Mouse (Mus musculus) liver, embryonic 14.5 days (tissue): ENCODE data around the gene Mgl2. TPM values are rescaled to one million over a fixed set of nuclear protein-coding genes. Genes with fewer than 3 reads are reported as not detected.
A peak's percentile ranks its signal among the peaks of the same experiment; 100 is the strongest.

Experiments
- ATAC-seq: fragments of 200-750 bp; cut with Nextera tagmentation; 2 replicates; pipeline ENCODE4 v1.8.0; 2017; ENCODE audit warnings: moderate number of reproducible peaks, mild to moderate bottlenecking, moderate library complexity; ENCODE audit not compliant: insufficient read depth
- DNase-seq, 3 experiments: peaks; one replicate each; pipeline ENCODE4 v3.0.0-alpha.2; 2012 to 2013; ENCODE audit warnings: low read depth in 3 of 3, low spot score in 3 of 3
- H3K27ac ChIP-seq: fragments of 300-500 bp; sonication (generic); 2 replicates; pipeline ENCODE4 v1.5.1; 2014; ENCODE audit warnings: moderate library complexity, mild to moderate bottlenecking, control low read depth, inconsistent platforms
- H3K27me3 ChIP-seq: fragments of 300-500 bp; sonication (generic); 2 replicates; pipeline ENCODE4 v1.6.1; 2014; ENCODE audit warnings: mild to moderate bottlenecking, low read length, moderate library complexity; ENCODE audit not compliant: control insufficient read depth, insufficient read depth
- H3K36me3 ChIP-seq: fragments of 300-500 bp; sonication (generic); replicated peaks from 2 replicates; pipeline ENCODE4 v1.6.1; 2014; ENCODE audit warnings: low read depth; ENCODE audit not compliant: control insufficient read depth, insufficient read depth
- H3K4me1 ChIP-seq, 2 experiments: fragments of 200-500 bp in 1 of 2; fragments of 300-500 bp in 1 of 2; sonication (generic) in 1 of 2; replicated peaks; 2 replicates each; pipeline ENCODE4 v1.6.1; 2012 to 2014; ENCODE audit warnings: antibody characterized with exemption in 1 of 2, inconsistent platforms in 1 of 2, low read length in 1 of 2; ENCODE audit not compliant: control insufficient read depth in 2 of 2, insufficient read depth in 2 of 2
- H3K4me2 ChIP-seq: fragments of 300-500 bp; sonication (generic); 2 replicates; pipeline ENCODE4 v1.6.1; 2014; ENCODE audit warnings: low read depth, mild to moderate bottlenecking, control low read depth, moderate library complexity
- H3K4me3 ChIP-seq, 2 experiments: fragments of 200-500 bp in 1 of 2; fragments of 300-500 bp in 1 of 2; sonication (generic) in 1 of 2; 2 replicates each; pipeline ENCODE4 v1.5.1; 2012 to 2014; ENCODE audit warnings: low read depth in 2 of 2, low read length in 2 of 2, mild to moderate bottlenecking in 2 of 2, control low read depth in 1 of 2, inconsistent platforms in 1 of 2, moderate library complexity in 1 of 2; ENCODE audit not compliant: insufficient read depth in 1 of 2
- H3K9ac ChIP-seq: fragments of 300-500 bp; sonication (generic); replicated peaks from 2 replicates; pipeline ENCODE4 v1.6.1; 2014; ENCODE audit warnings: mild to moderate bottlenecking, control low read depth, moderate library complexity
- H3K9me3 ChIP-seq: fragments of 300-500 bp; sonication (generic); 2 replicates; pipeline ENCODE4 v1.6.1; 2016; ENCODE audit warnings: low read length, mixed read lengths; ENCODE audit not compliant: control insufficient read depth
- CTCF ChIP-seq: IDR thresholded peaks from 2 replicates; pipeline ENCODE4 v1.5.1; 2016; ENCODE audit warnings: antibody characterized with exemption, low read depth, control low read depth
- EP300 ChIP-seq: IDR thresholded peaks from 2 replicates; pipeline ENCODE4 v1.6.1; 2016; ENCODE audit warnings: antibody characterized with exemption, low read depth
- WGBS: fragments of 180-500 bp; shearing (Covaris S2); extraction: QIAGEN DNeasy Blood & Tissue Kit; methylation state at CpG from one replicate; pipeline ENCODE4 v1.1.7; 2014; ENCODE audit not compliant: insufficient replicate concordance; 5-methylcytosine and 5-hydroxymethylcytosine counted together
- polyA plus RNA-seq, 2 experiments: library from polyadenylated mRNA; depleted of rRNA in 1 of 2; stranded (reverse) in 1 of 2; unstranded in 1 of 2; fragments of >200 nt; fragmentation: Nextera tagmentation in 1 of 2; extraction: Ambion mirVana in 1 of 2; gene quantifications; 2 replicates each; pipeline versions ENCODE4 v1.2.1 to v1.2.3; 2012 to 2014

The Mgl2 gene
- polyA plus RNA-seq, 2 experiments, result 1.2 to 2.2 TPM

DNA sequence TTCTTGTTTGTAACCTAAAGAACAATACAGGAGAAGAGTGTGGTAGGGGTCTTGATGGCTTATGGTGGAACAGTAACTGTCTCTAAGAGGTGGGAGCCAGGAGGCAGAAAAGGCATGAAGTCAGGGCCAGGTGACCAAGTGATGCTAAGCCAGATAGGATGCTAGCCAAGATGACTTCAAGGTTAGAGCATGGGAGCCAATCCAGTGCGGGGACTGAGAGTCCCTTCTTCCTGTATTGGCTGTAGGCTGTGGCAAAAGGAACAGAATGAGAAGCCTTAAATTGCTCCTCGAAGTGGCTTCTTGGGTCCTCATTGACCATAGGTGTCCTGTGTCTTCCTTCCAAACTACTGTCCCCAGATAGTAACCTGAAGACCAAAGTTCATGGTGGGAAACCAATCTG lies 31.0 kb upstream of the Mgl2 start:
- no peak overlapping the region for H3K27ac ChIP-seq
- no peaks in the 10 kb centered on the region for H3K9me3 ChIP-seq
- no peak for TF ChIP-seq CTCF
- TF ChIP-seq EP300, result no peak
- 62% methylated on average over 2 of the region's 2 CpGs for WGBS
- no peaks in the 10 kb centered on the region for H3K36me3 ChIP-seq
- no peak overlapping the region for H3K4me3 ChIP-seq
- DNase-seq, result no peak
- no peak overlapping the region for H3K4me2 ChIP-seq
- no peaks in the 10 kb centered on the region for H3K27me3 ChIP-seq
- no peak overlapping the region for H3K9ac ChIP-seq
- no peak for ATAC-seq
- H3K4me1 ChIP-seq, result peaks cover 0 to 2% of the 10 kb centered on the region in 2 experiments; a peak in 1 of 4 replicates

DNA sequence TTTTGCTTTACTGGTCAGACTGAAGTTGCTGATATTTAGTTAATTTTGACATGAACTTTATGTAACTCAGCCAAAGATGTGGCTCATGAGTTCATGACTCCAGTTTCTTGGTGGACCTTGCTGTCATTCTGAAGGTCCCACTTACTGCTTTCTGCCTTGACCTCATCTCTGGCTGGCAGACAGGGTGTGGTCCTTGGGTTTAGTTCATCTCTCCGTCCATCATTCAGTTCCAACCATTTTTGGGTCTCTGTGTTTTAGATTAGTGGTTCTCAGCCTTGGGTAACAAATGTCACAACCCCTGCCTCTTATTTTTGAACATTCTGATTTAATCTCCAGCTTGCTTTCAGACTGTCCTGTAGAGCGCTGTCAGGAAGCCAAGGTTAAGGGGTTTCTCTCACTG lies 30.3 kb upstream of the Mgl2 start:
- WGBS, result 46% methylated on average over 2 of the region's 2 CpGs
- no peak for TF ChIP-seq CTCF
- no peak for TF ChIP-seq EP300
- Histone ChIP-seq H3K9me3 (no peaks in the 10 kb centered on the region), H3K9ac (no peak overlapping the region), H3K4me2 (no peak overlapping the region), H3K4me1 (peaks cover 0 to 2% of the 10 kb centered on the region in 2 experiments; a peak in 1 of 4 replicates), H3K36me3 (no peaks in the 10 kb centered on the region), H3K27ac (no peak overlapping the region), H3K27me3 (no peaks in the 10 kb centered on the region), H3K4me3 (no peak overlapping the region)
- DNase-seq (no peak), ATAC-seq (no peak)

- Histone ChIP-seq H3K9me3 (no peaks in the 10 kb centered on the region), H3K9ac (no peak overlapping the region), H3K27ac (no peak overlapping the region), H3K36me3 (no peaks in the 10 kb centered on the region), H3K4me2 (no peak overlapping the region), H3K27me3 (no peaks in the 10 kb centered on the region), H3K4me1 (peaks cover 0 to 2% of the 10 kb centered on the region in 2 experiments; a peak in 2 of 4 replicates), H3K4me3 (no peak overlapping the region)
- 67% methylated on average over 14 of the region's 14 CpGs for WGBS
- TF ChIP-seq CTCF (no peak), EP300 (no peak)
- DNase-seq (no peak), ATAC-seq (no peak)
These were observed 26.3 kb upstream of the Mgl2 start for GRCm38 (mm10) chr11:70103701-70104315.

GRCm38 (mm10) chr11:70107085-70107484 lies 23.0 kb upstream of the Mgl2 start:
- Histone ChIP-seq H3K36me3 (no peaks in the 10 kb centered on the region), H3K27me3 (no peaks in the 10 kb centered on the region), H3K4me2 (no peak overlapping the region), H3K9me3 (no peaks in the 10 kb centered on the region), H3K9ac (no peak overlapping the region), H3K27ac (no peak overlapping the region), H3K4me1 (peaks cover 0 to 5% of the 10 kb centered on the region in 2 experiments; a peak in 2 of 4 replicates), H3K4me3 (no peak overlapping the region)
- no peak for DNase-seq
- TF ChIP-seq EP300, result no peak
- no peak for TF ChIP-seq CTCF
- 61% methylated on average over 8 of the region's 8 CpGs for WGBS
- ATAC-seq, result no peak

DNA sequence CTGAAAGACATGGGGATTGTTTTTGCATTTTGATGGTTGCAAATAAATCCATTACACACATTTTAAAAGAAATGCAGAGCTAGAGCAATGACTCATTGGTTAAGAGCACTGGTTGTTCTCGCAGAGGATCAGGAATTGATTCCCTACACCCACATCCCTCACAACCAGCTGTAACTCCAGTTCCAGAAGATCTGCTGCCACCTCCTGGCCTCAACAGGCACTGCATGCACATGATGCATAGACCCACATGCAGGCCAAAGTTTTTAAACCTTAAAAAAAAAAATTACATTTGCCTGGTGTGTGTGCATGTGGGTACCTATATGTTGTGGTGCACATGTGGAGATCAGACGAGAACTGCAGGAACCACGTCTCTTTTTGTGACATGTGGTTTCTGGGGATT lies 20.0 kb upstream of the Mgl2 start:
- ATAC-seq (no peak), DNase-seq (peak in 1 of 3 experiments; percentile 12)
- no peaks in the 10 kb centered on the region for H3K27me3 ChIP-seq
- TF ChIP-seq EP300, result no peak
- TF ChIP-seq CTCF, result peak; percentile 91
- H3K4me3 ChIP-seq, result no peak overlapping the region
- no peak overlapping the region for H3K4me2 ChIP-seq
- H3K9ac ChIP-seq, result no peak overlapping the region
- H3K27ac ChIP-seq, result no peak overlapping the region
- H3K4me1 ChIP-seq, result peaks cover 0 to 3% of the 10 kb centered on the region in 2 experiments; a peak in 1 of 4 replicates
- H3K36me3 ChIP-seq, result no peaks in the 10 kb centered on the region
- 43% methylated on average over 3 of the region's 3 CpGs for WGBS
- H3K9me3 ChIP-seq, result no peaks in the 10 kb centered on the region
